Mouse (Mus musculus): ENCODE measurements around the gene Aldh16a1.

Aldh16a1 gene

GRCm38 (mm10) chr7:45091001-45091990 lies 63.1 kb downstream of the Aldh16a1 start:
- no peak for DNase-seq (ENCODE audit: low read depth, low spot score)
